Mouse (Mus musculus): ENCODE measurements at regions not wholly inside any gene's neighbourhood (a gene's known extent, or its start where the extent isn't known, plus 50 kb on each side); places are given as distances from the start of the nearest gene placed in this dataset.

- TF ChIP-seq CTCF (IDR thresholded peaks at IDR 0.05; ENCODE audit: low read depth, low read length) (no peak), TAL1 (conservative IDR thresholded peaks at IDR 0.05; ENCODE audit: low read depth, low read length) (no peak), POLR2AphosphoS5 (IDR thresholded peaks at IDR 0.05; ENCODE audit: insufficient replicate concordance, low read depth, low read length) (no peak), GATA1 (IDR thresholded peaks at IDR 0.05; ENCODE audit: borderline replicate concordance, low read length) (no peak), GATA2 (IDR thresholded peaks at IDR 0.05; ENCODE audit: borderline replicate concordance, low read depth, low read length) (no peak)
Measured at GRCm38 (mm10) chr16:52851129-52851528, 397.3 kb upstream of the Alcam start.
